Comparison of ENCODE assay signal across 26 mouse cellular contexts in the genomic region with DNA sequence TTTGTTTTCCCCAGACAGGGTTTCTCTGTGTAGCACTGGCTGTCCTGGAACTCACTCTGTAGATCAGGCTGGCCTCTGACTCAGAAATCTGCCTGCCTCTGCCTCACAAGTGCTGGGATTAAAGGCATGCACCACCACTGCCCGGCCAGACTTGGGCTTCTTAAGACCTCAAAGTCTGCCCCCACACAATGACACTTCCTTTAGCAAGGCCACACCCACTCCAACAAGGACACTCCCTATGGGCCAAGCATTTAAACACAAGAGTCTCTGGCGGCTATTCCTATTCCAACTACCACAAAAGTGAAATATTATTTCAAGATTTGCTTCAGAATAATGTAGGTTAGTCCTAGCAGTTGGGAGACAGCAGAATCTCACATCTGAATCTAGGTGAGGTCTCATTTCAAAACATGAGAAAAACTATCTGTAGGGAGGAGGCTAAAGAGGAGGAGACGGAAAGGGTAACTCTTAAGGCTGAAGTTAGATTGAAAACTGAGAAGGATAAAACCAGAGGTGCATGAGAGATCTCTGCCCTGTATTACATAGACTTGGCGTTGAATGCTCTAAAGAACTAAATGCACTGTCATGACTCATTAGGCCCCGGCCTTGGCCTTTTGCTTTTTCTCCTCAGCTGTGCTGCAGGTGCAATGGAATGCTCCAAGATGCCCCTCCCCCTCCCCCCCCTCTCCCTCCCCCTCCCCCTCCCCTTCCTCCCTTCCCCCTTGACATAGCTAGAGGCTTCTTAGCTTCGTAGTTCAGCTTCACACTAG. TPM values are rescaled to one million over a fixed set of nuclear protein-coding genes. Genes with fewer than 3 reads are reported as not detected.
DNase-seq lines count a peak whose midpoint lies in the region; ATAC-seq and TF ChIP-seq lines count a peak whose summit lies in the region.
"Had no signal": no experiment of that assay in that cellular context is flagged by ENCODE, and none has a peak within 500 bp of the region (broad histone marks: within the 10 kb centered on the region; RNA-seq: fewer than 3 reads in every experiment).

No protein-coding gene starts in this region.

- H3K9ac ChIP-seq in lung, postnatal 0 days (replicated peaks; ENCODE audit: low read depth), result no peak overlapping the region
- H3K9ac ChIP-seq: forebrain, embryonic 13.5 days; limb, embryonic 15.5 days; midbrain, embryonic 15.5 days; neural tube, embryonic 12.5 days had no signal

- TF ChIP-seq CTCF in lung, postnatal 0 days (IDR thresholded peaks at IDR 0.05), result no peak

- no peaks in the 10 kb centered on the region for H3K36me3 ChIP-seq in lung, postnatal 0 days (ENCODE audit: insufficient read depth, low read length)
- H3K36me3 ChIP-seq: hindbrain, embryonic 10.5 days; limb, embryonic 15.5 days; midbrain, embryonic 15.5 days; neural tube, embryonic 12.5 days had no signal

- no peak overlapping the region for H3K4me2 ChIP-seq in lung, postnatal 0 days (replicated peaks; ENCODE audit: low read depth, low read length)
- H3K4me2 ChIP-seq: forebrain, embryonic 13.5 days; heart, embryonic 11.5 days; limb, embryonic 15.5 days; midbrain, embryonic 15.5 days; neural tube, embryonic 12.5 days had no signal

- DNase-seq in heart, adult 11 months, result peak; percentile 21
- DNase-seq in heart, postnatal 4 days, result no peak
- DNase-seq in ES-CJ7 (ENCODE audit: low read depth, low spot score), result peak; percentile 82
- DNase-seq in adrenal gland, adult 2 months, result peak; percentile 66
- DNase-seq in left cerebral cortex, adult 8-10 months (ENCODE audit: low spot score in 2 of 2), result no peak
- DNase-seq in lung, postnatal 0 days (ENCODE audit: low spot score), result no peak
- DNase-seq in ovary, adult 18-20 months (ENCODE audit: low spot score), result no peak
- DNase-seq: cerebellum, adult 2 months; cerebellum, postnatal 25 days; embryo, embryonic 11 days; gastrocnemius, adult 2 months; kidney, adult 11 months; left cerebral cortex, postnatal 4 days; thymus, adult 18-20 months; thymus, postnatal 36 days had no signal

- H3K9me3 ChIP-seq in lung, postnatal 0 days (ENCODE audit: low read length), result no peaks in the 10 kb centered on the region
- H3K9me3 ChIP-seq: forebrain, embryonic 13.5 days; hindbrain, embryonic 10.5 days; limb, embryonic 15.5 days; megakaryocyte, embryonic 14.5 days; midbrain, embryonic 15.5 days; neural tube, embryonic 12.5 days had no signal

- no peak overlapping the region for H3K27ac ChIP-seq in lung, postnatal 0 days (ENCODE audit: low read length)
- H3K27ac ChIP-seq: forebrain, embryonic 13.5 days; gastrocnemius, adult 2 months; hindbrain, embryonic 10.5 days; left cerebral cortex, adult 2 months; limb, embryonic 15.5 days; midbrain, embryonic 15.5 days; neural tube, embryonic 12.5 days had no signal

- TF ChIP-seq EP300 in lung, postnatal 0 days (IDR thresholded peaks at IDR 0.05), result no peak

- peak; percentile 58 for ATAC-seq in granulocyte monocyte progenitor cell, adult 5-6 weeks (replicated peaks; ENCODE audit: poor library complexity, severe bottlenecking)
- no peak for ATAC-seq in lung, postnatal 0 days
- ATAC-seq: activated CD4-positive, CD25-positive, alpha-beta regulatory T cell, adult 4 months; forebrain, embryonic 13.5 days; midbrain, embryonic 15.5 days; Patski had no signal

- H3K4me1 ChIP-seq in lung, postnatal 0 days (ENCODE audit: insufficient read depth, low read depth, low read length), result no peaks in the 10 kb centered on the region
- H3K4me1 ChIP-seq: forebrain, embryonic 13.5 days; hindbrain, embryonic 10.5 days; limb, embryonic 15.5 days; midbrain, embryonic 15.5 days; neural tube, embryonic 12.5 days had no signal

- 59% methylated on average over 6 of the region's 6 CpGs for WGBS in lung, postnatal 0 days

- H3K4me3 ChIP-seq in lung, postnatal 0 days (ENCODE audit: low read depth, low read length), result no peak overlapping the region
- H3K4me3 ChIP-seq: forebrain, embryonic 13.5 days; gastrocnemius, adult 2 months; hindbrain, embryonic 10.5 days; left cerebral cortex, adult 2 months; limb, embryonic 15.5 days; megakaryocyte, embryonic 14.5 days; midbrain, embryonic 15.5 days; neural tube, embryonic 12.5 days had no signal

- H3K27me3 ChIP-seq in lung, postnatal 0 days (replicated peaks; ENCODE audit: insufficient read depth, low read length), result no peaks in the 10 kb centered on the region
- H3K27me3 ChIP-seq: forebrain, embryonic 13.5 days; limb, embryonic 15.5 days; megakaryocyte, embryonic 14.5 days; midbrain, embryonic 15.5 days; neural tube, embryonic 12.5 days; Patski had no signal

RNA-seq across cellular contexts. Expression of a gene that starts 11.6 kb away (rescaled TPM):
- total RNA-seq in heart, postnatal 4 days (2021), result under 1 TPM in 1 of 2 experiments, not detected in 1; 0.27 TPM
- total RNA-seq in adrenal gland, adult 2 months (2021), result under 1 TPM; 0.46 to 0.83 TPM
- 0.08 TPM in 1 of 2 replicates, not detected in the other for polyA plus RNA-seq in adrenal gland, adult 2 months (2012; rRNA removed)
- 0.19 and 0.88 TPM in 2 replicates for total RNA-seq in granulocyte monocyte progenitor cell, adult 5-6 weeks (2014; fragmentation: Nextera tagmentation)
- total RNA-seq in granulocyte monocyte progenitor cell, adult 5-6 weeks (2017), result 0.34 TPM in 1 of 2 replicates, not detected in the other
- total RNA-seq in left cerebral cortex, adult 8-10 months (2022), result under 1 TPM; 0.37 to 0.74 (median 0.52) TPM
- 0.31 and 0.35 TPM in 2 replicates for polyA plus RNA-seq in lung, postnatal 0 days (2015; fragmentation: Nextera tagmentation; extraction: Ambion mirVana)
- total RNA-seq: left cerebral cortex, adult 2 months had no signal

RNA-seq across cellular contexts. Expression of a gene that starts 11.6 kb away (rescaled TPM):
- 10 to 100 TPM; 16.5 to 17.4 TPM for total RNA-seq in heart, postnatal 4 days (2021)
- 10 to 100 TPM; 18.0 to 21.9 TPM for total RNA-seq in adrenal gland, adult 2 months (2021)
- polyA plus RNA-seq in adrenal gland, adult 2 months (2012; rRNA removed), result 1.7 and 3.6 TPM in 2 replicates
- total RNA-seq in granulocyte monocyte progenitor cell, adult 5-6 weeks (2014; fragmentation: Nextera tagmentation), result 13.9 and 15.2 TPM in 2 replicates
- 44.3 and 46.4 TPM in 2 replicates for total RNA-seq in granulocyte monocyte progenitor cell, adult 5-6 weeks (2017)
- total RNA-seq in left cerebral cortex, adult 8-10 months (2022), result 10 to 100 TPM; 14.5 to 15.7 (median 14.8) TPM
- polyA plus RNA-seq in lung, postnatal 0 days (2015; fragmentation: Nextera tagmentation; extraction: Ambion mirVana), result 26.3 and 28.3 TPM in 2 replicates

RNA-seq across cellular contexts. Expression of a gene that starts 28.4 kb away (rescaled TPM):
- 10 to 100 TPM; 24.6 to 25.8 TPM for total RNA-seq in heart, postnatal 4 days (2021)
- total RNA-seq in adrenal gland, adult 2 months (2021), result 10 to 100 TPM; 19.2 to 27.5 TPM
- 8.1 and 10.7 TPM in 2 replicates for polyA plus RNA-seq in adrenal gland, adult 2 months (2012; rRNA removed)
- total RNA-seq in granulocyte monocyte progenitor cell, adult 5-6 weeks (2014; fragmentation: Nextera tagmentation), result 41.2 and 42.0 TPM in 2 replicates
- 36.5 and 57.2 TPM in 2 replicates for total RNA-seq in granulocyte monocyte progenitor cell, adult 5-6 weeks (2017)
- total RNA-seq in left cerebral cortex, adult 8-10 months (2022), result 10 to 100 TPM; 18.0 to 21.9 (median 20.9) TPM
- polyA plus RNA-seq in lung, postnatal 0 days (2015; fragmentation: Nextera tagmentation; extraction: Ambion mirVana), result 10.9 and 11.6 TPM in 2 replicates

Comparison
In these comparisons a context has a peak if more than half of its experiments do, and no peak if none do; other contexts are left out.
1. DNase-seq: peak in heart, adult 11 months (single experiment), ES-CJ7 (single experiment) and adrenal gland, adult 2 months (single experiment); none in heart, postnatal 4 days (single experiment), left cerebral cortex, adult 8-10 months (0 of 2), lung, postnatal 0 days (single experiment) and ovary, adult 18-20 months (single experiment).